Mouse (Mus musculus): ENCODE measurements at regions not wholly inside any gene's neighbourhood (a gene's known extent, or its start where the extent isn't known, plus 50 kb on each side); places are given as distances from the start of the nearest gene placed in this dataset.
"Not testable (repeated sequence)": the region's sequence is repeated elsewhere in the genome, so short reads cannot be mapped to it uniquely, and the experiment has no call there.

- Histone ChIP-seq H3K9me3 (no peaks in the 10 kb centered on the region), H3K9ac (no peak overlapping the region), H3K27ac (no peak overlapping the region), H3K27me3 (no peaks in the 10 kb centered on the region), H3K36me3 (no peaks in the 10 kb centered on the region), H3K4me3 (no peak overlapping the region), H3K4me2 (no peak overlapping the region), H3K4me1 (replicated peaks) (no peaks in the 10 kb centered on the region)
- ATAC-seq (ENCODE audit: low FRiP score): no peak
- 73% methylated on average over 1 of the region's 1 CpGs for WGBS
These were observed 667.4 kb upstream of the Igfbp7 start for GRCm38 (mm10) chr5:78075203-78075602.

DNA sequence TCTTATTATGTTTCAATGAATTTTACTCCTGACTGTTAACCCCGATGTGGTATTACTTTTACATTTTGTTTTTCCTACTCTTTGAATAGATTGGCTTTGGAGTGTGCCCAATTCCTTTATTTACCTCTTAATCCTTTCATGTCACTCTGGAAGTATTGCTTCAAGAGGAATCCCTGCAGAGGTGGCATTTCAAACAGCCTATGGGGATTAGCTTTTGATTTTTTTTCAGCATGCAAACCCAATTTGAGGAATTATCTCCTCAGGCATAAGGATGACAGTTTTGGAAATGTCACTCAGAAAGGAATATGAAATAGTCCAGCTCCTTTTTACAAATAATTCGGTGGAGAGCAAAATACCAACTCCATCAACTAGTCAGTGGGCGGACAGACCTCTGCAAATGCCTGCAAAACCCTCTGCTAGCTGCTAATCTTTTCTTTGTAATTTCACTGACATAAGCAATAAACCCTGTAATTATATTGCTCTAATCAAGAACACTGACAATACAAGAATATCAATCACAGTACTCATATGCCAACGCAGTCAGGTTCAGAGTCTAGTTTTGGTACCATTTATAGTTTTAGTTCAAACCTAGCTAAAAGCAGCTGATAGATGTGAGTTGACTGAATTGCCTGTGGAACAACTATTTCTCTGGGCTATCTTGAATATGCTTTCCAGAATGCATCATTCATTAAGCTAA, 624.9 kb upstream of the Igfbp7 start:
- no peak overlapping the region for H3K4me3 ChIP-seq
- no peak overlapping the region for H3K4me2 ChIP-seq
- no peaks in the 10 kb centered on the region for H3K36me3 ChIP-seq
- WGBS: 73% methylated on average over 4 of the region's 4 CpGs
- H3K27ac ChIP-seq: no peak overlapping the region
- no peaks in the 10 kb centered on the region for H3K27me3 ChIP-seq
- no peak for ATAC-seq (ENCODE audit: low FRiP score)
- no peaks in the 10 kb centered on the region for H3K9me3 ChIP-seq
- H3K4me1 ChIP-seq (replicated peaks): no peaks in the 10 kb centered on the region
- H3K9ac ChIP-seq: no peak overlapping the region

GRCm38 (mm10) chr5:78017523-78017922, 609.7 kb upstream of the Igfbp7 start:
- H3K9ac ChIP-seq: no peak overlapping the region
- H3K36me3 ChIP-seq: no peaks in the 10 kb centered on the region
- no peaks in the 10 kb centered on the region for H3K4me1 ChIP-seq (replicated peaks)
- no peaks in the 10 kb centered on the region for H3K9me3 ChIP-seq
- no peak overlapping the region for H3K4me2 ChIP-seq
- no peak overlapping the region for H3K27ac ChIP-seq
- ATAC-seq (ENCODE audit: low FRiP score): no peak
- no peaks in the 10 kb centered on the region for H3K27me3 ChIP-seq
- 85% methylated on average over 4 of the region's 4 CpGs for WGBS
- H3K4me3 ChIP-seq: no peak overlapping the region

- no peak overlapping the region for H3K4me2 ChIP-seq
These were observed 578.7 kb upstream of the Igfbp7 start for GRCm38 (mm10) chr5:77986449-77987047.

GRCm38 (mm10) chr5:77985269-77985668, 577.4 kb upstream of the Igfbp7 start:
- Histone ChIP-seq H3K4me3 (no peak overlapping the region), H3K9me3 (no peaks in the 10 kb centered on the region), H3K9ac (no peak overlapping the region), H3K4me1 (replicated peaks) (0 out of 2 replicates have a peak, but pooled peaks cover 3% of the 10 kb centered on the region), H3K4me2 (no peak overlapping the region), H3K27me3 (no peaks in the 10 kb centered on the region), H3K27ac (no peak overlapping the region), H3K36me3 (no peaks in the 10 kb centered on the region)
- ATAC-seq (ENCODE audit: low FRiP score): no peak
- 29% methylated on average over 1 of the region's 1 CpGs for WGBS

More at GRCm38 (mm10) chr5:77986449-77987047, 578.7 kb upstream of the Igfbp7 start:
- Histone ChIP-seq H3K27me3 (no peaks in the 10 kb centered on the region), H3K4me3 (no peak overlapping the region), H3K4me1 (replicated peaks) (0 out of 2 replicates have a peak, but pooled peaks cover 3% of the 10 kb centered on the region), H3K27ac (no peak overlapping the region), H3K36me3 (no peaks in the 10 kb centered on the region), H3K9ac (no peak overlapping the region), H3K9me3 (no peaks in the 10 kb centered on the region)
- WGBS: 32% methylated on average over 10 of the region's 10 CpGs
- peak; percentile 49; the same call in 1 of the 2 replicates for ATAC-seq (ENCODE audit: low FRiP score)

- not testable (repeated sequence) for H3K4me3 ChIP-seq; H3K9me3 ChIP-seq; H3K4me2 ChIP-seq; H3K9ac ChIP-seq; H3K4me1 ChIP-seq (replicated peaks); H3K27ac ChIP-seq; H3K27me3 ChIP-seq; H3K36me3 ChIP-seq
- 59% methylated on average over 4 of the region's 4 CpGs for WGBS
- ATAC-seq (ENCODE audit: low FRiP score): peak; percentile 72
These were observed 532.2 kb upstream of the Igfbp7 start for GRCm38 (mm10) chr5:77940021-77940420.

- 90% methylated on average over 2 of the region's 2 CpGs for WGBS
- no peaks in the 10 kb centered on the region for H3K27me3 ChIP-seq
- ATAC-seq (ENCODE audit: low FRiP score): no peak
- no peak overlapping the region for H3K9ac ChIP-seq
- no peaks in the 10 kb centered on the region for H3K9me3 ChIP-seq
- H3K36me3 ChIP-seq: no peaks in the 10 kb centered on the region
- no peak overlapping the region for H3K4me3 ChIP-seq
- H3K27ac ChIP-seq: no peak overlapping the region
- H3K4me2 ChIP-seq: no peak overlapping the region
- no peaks in the 10 kb centered on the region for H3K4me1 ChIP-seq (replicated peaks)
These were observed 524.0 kb upstream of the Igfbp7 start for GRCm38 (mm10) chr5:77931874-77932273.

DNA sequence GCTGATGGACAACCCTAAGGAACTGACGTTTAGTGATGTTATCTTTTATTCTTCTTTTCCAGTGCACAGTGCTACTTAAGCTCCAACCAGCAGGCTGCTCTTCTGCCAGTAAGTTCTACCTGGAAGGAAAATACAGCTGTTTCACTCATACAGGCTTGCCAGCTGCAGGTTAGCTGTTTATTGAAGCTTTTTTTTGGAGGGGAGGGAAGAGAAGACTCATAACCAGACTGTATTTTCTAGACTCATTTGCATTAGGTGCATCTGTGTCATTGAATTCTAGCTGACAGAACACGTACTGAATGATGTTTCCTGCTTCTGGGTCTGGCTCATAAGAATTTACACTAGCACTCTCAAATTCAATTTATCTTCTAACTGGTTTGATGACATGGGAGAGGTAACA, 513.3 kb upstream of the Igfbp7 start:
- no peak for ATAC-seq (ENCODE audit: low FRiP score)
- no peak overlapping the region for H3K4me3 ChIP-seq
- H3K36me3 ChIP-seq: no peaks in the 10 kb centered on the region
- no peak overlapping the region for H3K9ac ChIP-seq
- 83% methylated on average over 2 of the region's 2 CpGs for WGBS
- no peak overlapping the region for H3K4me2 ChIP-seq
- no peak overlapping the region for H3K27ac ChIP-seq
- peaks cover 9% of the 10 kb centered on the region for H3K4me1 ChIP-seq (replicated peaks)
- no peaks in the 10 kb centered on the region for H3K9me3 ChIP-seq
- H3K27me3 ChIP-seq: no peaks in the 10 kb centered on the region

- H3K27ac ChIP-seq: no peak overlapping the region
- 44% methylated on average over 7 of the region's 7 CpGs for WGBS
- H3K36me3 ChIP-seq: no peaks in the 10 kb centered on the region
- H3K4me2 ChIP-seq: no peak overlapping the region
- no peak overlapping the region for H3K9ac ChIP-seq
- ATAC-seq (ENCODE audit: low FRiP score): no peak
- no peaks in the 10 kb centered on the region for H3K27me3 ChIP-seq
- H3K4me1 ChIP-seq (replicated peaks): peaks cover 10% of the 10 kb centered on the region
- H3K4me3 ChIP-seq: no peak overlapping the region
- H3K9me3 ChIP-seq: no peaks in the 10 kb centered on the region
These were observed 509.3 kb upstream of the Igfbp7 start for GRCm38 (mm10) chr5:77917086-77917676.

- H3K27ac ChIP-seq: no peak overlapping the region
- 32% methylated on average over 2 of the region's 2 CpGs for WGBS
- H3K4me1 ChIP-seq (replicated peaks): peaks cover 10% of the 10 kb centered on the region
- no peak overlapping the region for H3K9ac ChIP-seq
- H3K4me2 ChIP-seq: no peak overlapping the region
- H3K4me3 ChIP-seq: no peak overlapping the region
- no peaks in the 10 kb centered on the region for H3K27me3 ChIP-seq
- no peak for ATAC-seq (ENCODE audit: low FRiP score)
- no peaks in the 10 kb centered on the region for H3K36me3 ChIP-seq
- H3K9me3 ChIP-seq: no peaks in the 10 kb centered on the region
These were observed 508.5 kb upstream of the Igfbp7 start for GRCm38 (mm10) chr5:77916375-77916774.

GRCm38 (mm10) chr5:77909218-77909617, 501.4 kb upstream of the Igfbp7 start:
- no peaks in the 10 kb centered on the region for H3K27me3 ChIP-seq
- no peak overlapping the region for H3K4me3 ChIP-seq
- H3K36me3 ChIP-seq: no peaks in the 10 kb centered on the region
- no peak overlapping the region for H3K4me2 ChIP-seq
- no peaks in the 10 kb centered on the region for H3K4me1 ChIP-seq (replicated peaks)
- no peak overlapping the region for H3K9ac ChIP-seq
- 51% methylated on average over 6 of the region's 6 CpGs for WGBS
- no peaks in the 10 kb centered on the region for H3K9me3 ChIP-seq
- no peak for ATAC-seq (ENCODE audit: low FRiP score)
- H3K27ac ChIP-seq: no peak overlapping the region

GRCm38 (mm10) chr5:77892024-77892423, 484.2 kb upstream of the Igfbp7 start:
- not testable (repeated sequence) for H3K36me3 ChIP-seq; H3K27ac ChIP-seq; H3K9ac ChIP-seq; H3K4me2 ChIP-seq; ATAC-seq (ENCODE audit: low FRiP score); H3K4me3 ChIP-seq; H3K9me3 ChIP-seq; H3K4me1 ChIP-seq (replicated peaks); H3K27me3 ChIP-seq
- 82% methylated on average over 2 of the region's 2 CpGs for WGBS

DNA sequence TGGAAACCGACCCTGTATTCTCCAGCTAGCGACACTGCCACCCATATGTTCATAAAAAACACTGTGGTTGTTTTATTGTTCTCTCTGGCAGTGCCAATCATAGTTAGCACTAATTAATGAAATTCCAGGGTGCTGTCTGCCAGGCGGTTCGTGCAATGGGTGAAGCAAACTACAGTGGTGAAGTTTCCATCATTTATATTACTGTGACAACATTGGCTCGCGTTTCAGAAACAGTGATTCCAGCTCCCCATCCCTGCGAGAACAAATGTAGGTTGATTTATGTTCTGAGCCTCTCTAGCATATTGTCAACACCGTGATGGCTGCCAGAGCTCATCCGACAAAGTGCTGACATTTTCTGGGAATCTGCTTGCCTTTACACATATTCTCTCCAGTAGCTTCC, 480.7 kb upstream of the Igfbp7 start:
- H3K4me3 ChIP-seq: no peak overlapping the region
- no peaks in the 10 kb centered on the region for H3K9me3 ChIP-seq
- no peaks in the 10 kb centered on the region for H3K36me3 ChIP-seq
- no peaks in the 10 kb centered on the region for H3K4me1 ChIP-seq (replicated peaks)
- WGBS: 60% methylated on average over 9 of the region's 9 CpGs
- no peak for ATAC-seq (ENCODE audit: low FRiP score)
- no peak overlapping the region for H3K27ac ChIP-seq
- H3K27me3 ChIP-seq: no peaks in the 10 kb centered on the region
- H3K4me2 ChIP-seq: no peak overlapping the region
- H3K9ac ChIP-seq: no peak overlapping the region

All from hindbrain, embryonic 13.5 days (tissue).